Mouse (Mus musculus) limb, embryonic 12.5 days (tissue): Measurements from ENCODE around the gene Rabac1. TPM values are rescaled to one million over a fixed set of nuclear protein-coding genes. Genes with fewer than 3 reads are reported as not detected.

ENCODE experiments used
- ATAC-seq: fragments of 200-750 bp; cut with Nextera tagmentation; 2 replicates; pipeline ENCODE4 v1.8.0; 2017; ENCODE audit warnings: low read depth, moderate TSS enrichment; ENCODE audit not compliant: insufficient number of reproducible peaks, insufficient read depth, low FRiP score, low TSS enrichment
- H3K27ac ChIP-seq: fragments of 300-500 bp; sonication (generic); 2 replicates; pipeline ENCODE4 v1.5.1; 2016; ENCODE audit warnings: mild to moderate bottlenecking, moderate library complexity
- H3K27me3 ChIP-seq: fragments of 300-500 bp; sonication (generic); 2 replicates; pipeline ENCODE4 v1.6.1; 2016; ENCODE audit warnings: mild to moderate bottlenecking, moderate library complexity
- H3K36me3 ChIP-seq: fragments of 300-500 bp; sonication (generic); 2 replicates; pipeline ENCODE4 v1.6.1; 2016; ENCODE audit warnings: mild to moderate bottlenecking, moderate library complexity
- H3K4me1 ChIP-seq: fragments of 300-500 bp; sonication (generic); replicated peaks from 2 replicates; pipeline ENCODE4 v1.6.1; 2016
- H3K4me2 ChIP-seq: fragments of 300-500 bp; sonication (generic); 2 replicates; pipeline ENCODE4 v1.6.1; 2016; ENCODE audit warnings: mild to moderate bottlenecking, moderate library complexity
- H3K4me3 ChIP-seq: fragments of 300-500 bp; sonication (generic); replicated peaks from 2 replicates; pipeline ENCODE4 v1.5.1; 2016; ENCODE audit warnings: mild to moderate bottlenecking
- H3K9ac ChIP-seq: fragments of 300-500 bp; sonication (generic); replicated peaks from 2 replicates; pipeline ENCODE4 v1.6.1; 2016; ENCODE audit warnings: mild to moderate bottlenecking, moderate library complexity
- H3K9me3 ChIP-seq: fragments of 300-500 bp; sonication (generic); 2 replicates; pipeline ENCODE4 v1.6.1; 2016; ENCODE audit warnings: mild to moderate bottlenecking, moderate library complexity
- WGBS: fragments of 180-500 bp; shearing (Covaris S2); methylation state at CpG from one replicate; pipeline ENCODE4 v1.1.7; 2016; 5-methylcytosine and 5-hydroxymethylcytosine counted together
- polyA plus RNA-seq: library from polyadenylated mRNA; unstranded; fragments of >200 nt; fragmentation: Nextera tagmentation; extraction: Ambion mirVana; gene quantifications from 2 replicates; pipeline ENCODE4 v1.2.1, GENCODE M21; 2016

Gene Rabac1
- polyA plus RNA-seq, 1 experiment from 2014 or later: 88.0 TPM

DNA sequence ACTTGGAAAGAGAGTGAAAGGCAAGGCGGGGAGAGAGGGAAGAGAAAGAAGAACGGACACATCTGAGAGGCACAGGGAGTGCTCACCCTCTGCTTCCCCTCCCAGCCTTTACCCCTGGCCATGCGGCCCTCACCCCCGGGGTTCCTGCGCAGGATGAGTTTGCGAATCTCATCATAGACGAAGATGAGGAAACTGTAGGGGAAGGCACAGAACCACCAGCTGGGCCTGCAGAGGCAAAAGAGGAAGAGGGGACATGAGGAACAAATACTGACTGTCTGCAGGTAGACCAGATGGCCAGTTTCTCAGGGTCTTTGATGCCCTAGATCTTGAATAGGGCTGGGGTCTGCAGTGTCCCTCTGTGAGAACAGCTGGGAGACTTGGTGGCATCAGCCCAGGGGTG, 6.2 kb upstream of the Rabac1 start:
- H3K36me3 ChIP-seq: no peaks in the 10 kb centered on the region
- no peak overlapping the region for H3K4me3 ChIP-seq
- H3K9ac ChIP-seq: no peak overlapping the region
- ATAC-seq: no peak
- H3K27me3 ChIP-seq: peaks cover 7% of the 10 kb centered on the region; the same call in 1 of the 2 replicates
- no peaks in the 10 kb centered on the region for H3K4me1 ChIP-seq
- no peak overlapping the region for H3K27ac ChIP-seq
- no peak overlapping the region for H3K4me2 ChIP-seq
- H3K9me3 ChIP-seq: 0 out of 2 replicates have a peak, but pooled peaks cover 3% of the 10 kb centered on the region
- 86% methylated on average over 7 of the region's 7 CpGs for WGBS

DNA sequence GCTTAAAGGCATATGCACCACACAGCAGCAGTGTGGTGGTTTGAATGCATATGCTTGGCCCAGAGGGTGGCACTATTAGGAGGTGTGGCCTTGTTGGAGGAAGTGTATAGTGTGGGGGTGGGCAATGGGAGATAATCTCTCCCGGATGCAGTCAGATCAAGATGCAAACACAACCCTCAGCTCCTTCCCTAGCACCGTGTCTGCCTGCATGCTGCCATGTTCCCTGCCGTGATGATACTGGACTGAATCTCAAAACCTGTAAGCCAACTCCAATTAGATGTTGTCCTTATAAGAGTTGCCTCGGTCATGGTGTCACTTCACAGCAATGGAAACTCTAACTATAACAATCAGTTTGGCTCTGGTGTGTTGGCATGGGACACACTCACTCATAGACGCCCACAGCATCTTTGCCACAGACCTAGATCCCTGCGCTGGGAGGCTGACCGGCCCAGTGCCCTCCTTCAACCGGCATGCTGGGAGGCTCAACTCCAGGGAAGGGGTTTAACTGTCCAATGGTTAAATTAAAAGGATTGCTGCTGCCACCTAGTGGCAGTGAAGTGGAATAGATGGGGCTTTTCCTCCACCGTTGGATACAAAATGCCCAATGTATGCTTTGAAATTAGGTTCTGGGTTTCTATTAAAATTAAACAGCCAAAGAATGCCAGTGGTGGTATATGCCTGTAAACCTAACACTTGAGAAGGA, 2.5 kb upstream of the Rabac1 start:
- Histone ChIP-seq H3K9ac (no peak overlapping the region), H3K36me3 (no peaks in the 10 kb centered on the region), H3K27ac (no peak overlapping the region), H3K27me3 (peaks cover 7% of the 10 kb centered on the region; the same call in 1 of the 2 replicates), H3K4me3 (no peak overlapping the region), H3K4me2 (no peak overlapping the region), H3K9me3 (0 out of 2 replicates have a peak, but pooled peaks cover 3% of the 10 kb centered on the region), H3K4me1 (peaks cover 10% of the 10 kb centered on the region)
- 36% methylated on average over 9 of the region's 9 CpGs for WGBS
- no peak for ATAC-seq

- Histone ChIP-seq H3K4me1 (peaks cover 10% of the 10 kb centered on the region), H3K4me2 (no peak overlapping the region), H3K4me3 (no peak overlapping the region), H3K27ac (no peak overlapping the region), H3K9me3 (no peaks in the 10 kb centered on the region), H3K9ac (no peak overlapping the region), H3K27me3 (0 out of 2 replicates have a peak, but pooled peaks cover 7% of the 10 kb centered on the region), H3K36me3 (0 out of 2 replicates have a peak, but pooled peaks cover 5% of the 10 kb centered on the region)
- 70% methylated on average over 5 of the region's 5 CpGs for WGBS
- no peak for ATAC-seq
Measured at GRCm38 (mm10) chr7:24973902-24974301, 1.3 kb upstream of the Rabac1 start.

DNA sequence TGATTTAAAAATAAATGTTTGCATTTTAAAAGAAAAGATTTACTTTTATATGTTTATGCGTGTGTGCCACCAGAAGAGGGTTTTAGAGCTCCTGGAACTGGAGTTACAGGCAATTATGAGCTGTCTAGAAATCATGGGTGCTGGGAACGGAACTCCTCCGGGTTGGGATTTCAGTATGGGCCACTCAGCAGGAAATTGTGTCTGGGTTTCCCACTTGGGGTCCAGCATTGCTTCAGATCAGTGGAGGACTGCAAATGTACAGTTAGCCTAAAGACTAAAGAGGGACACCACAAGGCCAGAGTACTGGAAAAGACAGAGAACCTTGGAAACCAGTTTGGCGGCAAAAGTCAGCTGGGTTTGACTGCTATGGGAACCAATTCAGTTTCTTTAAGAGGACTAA, 654 bp upstream of the Rabac1 start:
- Histone ChIP-seq H3K4me3 (no peak overlapping the region), H3K4me1 (peaks cover 10% of the 10 kb centered on the region), H3K36me3 (0 out of 2 replicates have a peak, but pooled peaks cover 5% of the 10 kb centered on the region), H3K27ac (no peak overlapping the region), H3K9ac (no peak overlapping the region), H3K4me2 (no peak overlapping the region), H3K27me3 (0 out of 2 replicates have a peak, but pooled peaks cover 2% of the 10 kb centered on the region), H3K9me3 (no peaks in the 10 kb centered on the region)
- no peak for ATAC-seq
- WGBS: 82% methylated on average over 4 of the region's 4 CpGs

DNA sequence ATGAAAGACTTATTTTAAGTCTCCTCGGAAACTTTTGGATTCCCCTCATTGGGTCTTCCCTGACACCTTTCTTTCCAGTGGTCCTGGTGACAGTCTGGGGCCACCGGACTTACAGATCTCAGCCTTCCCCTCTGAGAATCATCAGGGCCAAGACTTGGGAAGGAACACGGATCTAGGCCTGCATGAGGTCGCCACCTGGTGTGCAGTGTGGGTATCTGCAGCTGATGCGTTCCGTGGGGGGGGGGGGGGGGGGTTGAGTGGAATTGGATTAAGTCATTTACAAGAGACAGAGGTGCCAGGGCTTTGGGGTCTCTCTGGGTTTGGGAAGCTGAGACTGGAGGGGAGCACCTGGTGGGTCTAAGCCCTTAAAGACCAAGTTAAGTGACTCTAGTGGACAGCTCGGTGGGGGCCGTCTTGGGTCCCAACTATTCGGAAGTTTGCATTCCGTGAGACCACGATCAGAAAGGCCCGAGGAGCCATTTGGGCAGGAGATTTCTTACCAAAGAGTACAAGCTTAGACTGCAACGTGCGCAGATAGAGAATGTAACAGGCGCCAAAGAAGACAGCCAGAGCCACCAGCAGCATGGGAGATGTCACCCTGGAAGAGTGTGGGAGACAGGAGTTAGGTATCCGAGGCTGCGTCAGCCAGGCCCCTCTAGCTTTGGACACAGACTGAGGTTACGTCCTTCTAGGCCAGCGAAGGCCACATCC, 1.1 kb downstream of the Rabac1 start:
- Histone ChIP-seq H3K9me3 (no peaks in the 10 kb centered on the region), H3K4me3 (peak overlapping the region; percentile 66), H3K27me3 (no peaks in the 10 kb centered on the region), H3K36me3 (0 out of 2 replicates have a peak, but pooled peaks cover 5% of the 10 kb centered on the region), H3K4me2 (peak overlapping the region; percentile 74), H3K9ac (no peak overlapping the region), H3K4me1 (peaks cover 10% of the 10 kb centered on the region), H3K27ac (no peak overlapping the region)
- 10% methylated on average over 18 of the region's 19 CpGs for WGBS
- ATAC-seq: peak; percentile 3

DNA sequence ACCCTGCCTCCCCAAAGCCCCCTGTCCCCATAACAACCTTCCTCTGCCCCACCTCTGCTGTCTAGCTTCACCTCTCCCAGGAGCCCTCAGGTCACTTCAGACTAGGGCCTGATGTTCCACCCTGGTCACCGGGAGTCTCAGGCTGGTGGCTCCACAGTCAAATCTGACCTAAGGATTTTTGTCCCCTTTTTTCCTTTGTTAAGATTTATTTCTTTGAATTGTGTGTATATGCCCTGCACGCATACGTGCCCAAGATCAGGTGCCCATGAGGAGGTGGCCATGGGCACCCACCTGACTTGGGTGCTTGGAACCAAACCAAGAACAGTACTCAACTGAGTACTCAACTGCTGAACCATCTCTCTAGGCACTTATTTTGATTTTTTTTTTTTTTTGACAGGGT, 2.2 kb downstream of the Rabac1 start:
- ATAC-seq: no peak
- Histone ChIP-seq H3K4me3 (no peak overlapping the region), H3K9me3 (no peaks in the 10 kb centered on the region), H3K27ac (no peak overlapping the region), H3K36me3 (0 out of 2 replicates have a peak, but pooled peaks cover 5% of the 10 kb centered on the region), H3K9ac (no peak overlapping the region), H3K4me2 (no peak overlapping the region), H3K4me1 (peaks cover 10% of the 10 kb centered on the region), H3K27me3 (no peaks in the 10 kb centered on the region)
- 95% methylated on average over 3 of the region's 3 CpGs for WGBS

- H3K9ac ChIP-seq: no peak overlapping the region
- no peaks in the 10 kb centered on the region for H3K9me3 ChIP-seq
- H3K27me3 ChIP-seq: no peaks in the 10 kb centered on the region
- H3K36me3 ChIP-seq: 0 out of 2 replicates have a peak, but pooled peaks cover 5% of the 10 kb centered on the region
- 69% methylated on average over 11 of the region's 12 CpGs for WGBS
- no peak for ATAC-seq
- peaks cover 10% of the 10 kb centered on the region for H3K4me1 ChIP-seq
- no peak overlapping the region for H3K4me3 ChIP-seq
- no peak overlapping the region for H3K4me2 ChIP-seq
- no peak overlapping the region for H3K27ac ChIP-seq
Measured at GRCm38 (mm10) chr7:24969805-24970204, 2.7 kb downstream of the Rabac1 start.

- WGBS: 74% methylated on average over 6 of the region's 6 CpGs
- Histone ChIP-seq H3K4me1 (peaks cover 10% of the 10 kb centered on the region), H3K36me3 (0 out of 2 replicates have a peak, but pooled peaks cover 5% of the 10 kb centered on the region), H3K27me3 (no peaks in the 10 kb centered on the region), H3K4me3 (no peak overlapping the region), H3K4me2 (no peak overlapping the region), H3K9me3 (no peaks in the 10 kb centered on the region), H3K27ac (no peak overlapping the region), H3K9ac (no peak overlapping the region)
- ATAC-seq: no peak
Measured at GRCm38 (mm10) chr7:24968463-24968862, 4.1 kb downstream of the Rabac1 start.

- H3K4me3 ChIP-seq: no peak overlapping the region
- H3K27ac ChIP-seq: no peak overlapping the region
- H3K4me1 ChIP-seq: peaks cover 10% of the 10 kb centered on the region
- WGBS: 86% methylated on average over 8 of the region's 8 CpGs
- no peak overlapping the region for H3K4me2 ChIP-seq
- H3K36me3 ChIP-seq: 0 out of 2 replicates have a peak, but pooled peaks cover 5% of the 10 kb centered on the region
- ATAC-seq: no peak
- H3K27me3 ChIP-seq: no peaks in the 10 kb centered on the region
- no peak overlapping the region for H3K9ac ChIP-seq
- no peaks in the 10 kb centered on the region for H3K9me3 ChIP-seq
Measured at GRCm38 (mm10) chr7:24967966-24968365, 4.6 kb downstream of the Rabac1 start.

- 9% methylated on average over 5 of the region's 5 CpGs for WGBS
- Histone ChIP-seq H3K9me3 (0 out of 2 replicates have a peak, but pooled peaks cover 2% of the 10 kb centered on the region), H3K4me3 (no peak overlapping the region), H3K36me3 (0 out of 2 replicates have a peak, but pooled peaks cover 5% of the 10 kb centered on the region), H3K9ac (no peak overlapping the region), H3K27me3 (no peaks in the 10 kb centered on the region), H3K4me2 (no peak overlapping the region), H3K27ac (no peak overlapping the region), H3K4me1 (no peaks in the 10 kb centered on the region)
- no peak for ATAC-seq
Measured at GRCm38 (mm10) chr7:24964897-24965535, 7.5 kb downstream of the Rabac1 start.

DNA sequence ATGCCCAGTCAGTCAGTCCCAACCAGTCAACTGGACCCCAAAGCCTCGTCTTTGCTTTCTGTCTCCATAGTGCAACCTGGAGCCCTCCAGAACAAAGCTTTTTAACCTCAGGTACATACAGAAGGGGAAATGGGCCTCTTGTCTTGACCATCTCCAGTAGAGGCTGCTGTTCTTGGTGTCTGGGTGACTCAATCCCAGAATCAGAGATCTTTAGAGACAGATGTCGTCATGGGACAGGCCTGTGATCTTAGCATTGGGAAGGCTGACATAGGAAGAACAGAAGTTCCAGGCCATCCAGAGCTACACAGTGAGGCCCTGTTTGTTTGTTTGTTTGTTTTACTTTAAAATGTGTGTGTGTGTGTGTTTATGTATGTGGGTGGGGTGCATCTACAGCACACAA, 8.3 kb downstream of the Rabac1 start:
- Histone ChIP-seq H3K27ac (no peak overlapping the region), H3K9ac (no peak overlapping the region), H3K4me3 (no peak overlapping the region), H3K9me3 (0 out of 2 replicates have a peak, but pooled peaks cover 2% of the 10 kb centered on the region), H3K4me1 (no peaks in the 10 kb centered on the region), H3K4me2 (no peak overlapping the region), H3K36me3 (no peaks in the 10 kb centered on the region), H3K27me3 (no peaks in the 10 kb centered on the region)
- ATAC-seq: no peak
- WGBS: 79% methylated on average over 2 of the region's 2 CpGs
